Mouse (Mus musculus) gastrocnemius, adult 18-20 months (tissue): Measurements from ENCODE around the gene Rab5a. TPM values are rescaled to one million over a fixed set of nuclear protein-coding genes. Genes with fewer than 3 reads are reported as not detected.
A peak's percentile ranks its signal among the peaks of the same experiment; 100 is the strongest.

Source experiments
- DNase-seq: peaks from one replicate; pipeline ENCODE4 v3.0.0; 2021; ENCODE audit warnings: low spot score
- total RNA-seq, 2 experiments: library from RNA; stranded (reverse); gene quantifications; 2 replicates each; pipeline ENCODE4 v1.2.3; 2021

The Rab5a gene
- total RNA-seq, 2 experiments from 2014 or later: 49.5 to 52.4 TPM

- no peak for DNase-seq
Measured at GRCm38 (mm10) chr17:53542536-53542935, 63.5 kb downstream of the Rab5a start.

DNA sequence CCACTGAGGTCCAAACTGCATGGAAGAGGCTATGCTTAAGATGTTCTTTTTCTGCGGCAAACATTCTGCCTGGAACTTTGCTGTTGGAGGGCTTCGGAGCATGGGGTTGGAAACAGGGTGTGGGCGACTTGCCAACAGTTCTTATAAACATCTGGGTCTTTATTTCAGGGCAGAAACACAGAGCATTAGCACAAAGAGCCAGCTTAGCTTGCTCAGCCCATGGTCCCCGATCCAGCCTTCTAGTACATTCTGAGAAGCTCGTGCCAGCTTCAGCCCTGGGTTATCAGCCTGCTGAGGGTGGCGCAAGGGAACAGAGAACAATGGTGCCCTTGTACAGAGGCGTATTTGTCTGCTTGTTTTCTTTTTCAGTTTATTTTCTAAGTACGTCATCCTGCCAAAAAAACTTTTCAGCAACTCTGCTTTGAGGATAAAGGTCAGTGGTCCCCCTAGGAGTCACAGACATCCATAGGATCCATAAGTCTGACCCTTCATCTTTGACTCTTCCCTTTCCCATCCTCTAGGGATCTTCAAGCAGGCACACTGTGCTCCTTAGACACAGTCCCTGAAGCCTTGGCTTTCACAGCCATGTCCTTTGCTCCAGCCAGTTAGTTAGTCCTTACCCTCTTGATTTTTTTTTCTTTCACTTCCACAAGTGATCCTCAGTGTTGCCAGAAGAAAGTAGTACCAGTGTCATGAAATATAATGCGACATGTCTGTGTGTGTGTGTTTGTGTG is 64.7 kb downstream of the Rab5a start:
- peak; percentile 16 for DNase-seq

DNA sequence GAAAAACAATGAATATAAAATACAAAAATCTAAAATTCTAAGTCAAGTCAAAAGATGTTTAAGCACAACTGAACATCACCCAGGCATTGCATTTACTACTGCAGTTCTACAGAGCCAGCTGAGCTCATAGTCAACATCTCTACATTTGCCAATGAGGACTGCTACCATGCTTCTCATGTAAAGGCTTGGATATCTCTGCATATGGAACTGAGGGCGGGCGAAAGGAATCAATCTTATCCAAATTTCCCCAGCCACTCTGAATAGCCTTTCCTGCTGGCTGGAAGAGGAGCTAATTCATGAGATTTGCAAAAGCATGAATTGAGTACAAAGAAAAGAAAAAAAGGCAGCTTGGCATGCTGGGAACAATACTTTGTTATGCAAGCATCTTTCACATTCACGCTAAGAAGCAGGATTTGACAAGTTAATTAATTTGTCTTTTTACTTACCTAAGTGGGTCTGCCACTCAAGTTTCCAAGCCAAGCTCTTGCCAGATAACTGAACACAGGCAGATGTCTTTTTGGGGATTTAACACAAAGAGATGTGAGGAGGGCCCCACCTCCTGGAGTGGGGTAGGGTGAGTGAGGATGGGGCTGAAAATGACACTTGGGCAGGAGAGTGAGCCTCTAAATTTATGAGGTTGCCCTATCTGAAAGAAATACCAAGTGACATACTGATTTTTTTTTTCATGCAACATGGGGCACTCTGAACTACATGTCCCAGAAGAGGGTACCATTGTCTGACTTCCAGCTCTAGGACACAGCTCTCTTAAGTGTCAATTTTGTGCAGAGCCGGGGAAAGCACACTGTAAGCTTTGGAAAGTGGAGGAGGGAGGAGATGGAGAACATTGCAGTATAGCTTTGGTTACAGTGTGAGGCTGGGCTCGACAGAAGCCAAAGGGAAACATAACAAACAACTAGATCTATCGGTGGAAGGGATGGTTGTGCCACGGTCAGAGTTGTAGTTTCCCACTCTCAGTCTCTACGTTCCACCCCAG is 72.6 kb downstream of the Rab5a start:
- no peak for DNase-seq

- DNase-seq: no peak
Measured at GRCm38 (mm10) chr17:53554088-53554487, 75.1 kb downstream of the Rab5a start.

- DNase-seq: no peak
Measured at GRCm38 (mm10) chr17:53554813-53555212, 75.8 kb downstream of the Rab5a start.

Other genes starting within 250 kb of the Rab5a start
- gene Efhb, start 15.9 kb upstream of the Rab5a start, total RNA-seq: under 1 TPM; 0.14 to 0.17 TPM
- not detected for gene Pp2d1, start 60.2 kb downstream of the Rab5a start, total RNA-seq
- 10 to 100 TPM; 61.9 to 63.8 TPM for gene Kat2b, start 87.6 kb downstream of the Rab5a start, total RNA-seq
- gene Sgo1, start 210.1 kb downstream of the Rab5a start, total RNA-seq: not detected